Mouse (Mus musculus) hindbrain, embryonic 12.5 days (tissue): ENCODE data around the gene Gm38394. TPM values are rescaled to one million over a fixed set of nuclear protein-coding genes. Genes with fewer than 3 reads are reported as not detected.
"Not testable (repeated sequence)": the region's sequence is repeated elsewhere in the genome, so short reads cannot be mapped to it uniquely, and the experiment has no call there.

Experiments
- ATAC-seq: fragments of 200-750 bp; cut with Nextera tagmentation; 2 replicates; pipeline ENCODE4 v1.8.0; 2017; ENCODE audit warnings: moderate TSS enrichment; ENCODE audit not compliant: low FRiP score
- H3K27ac ChIP-seq: fragments of 300-500 bp; sonication (generic); 2 replicates; pipeline ENCODE4 v1.5.1; 2016; ENCODE audit warnings: mild to moderate bottlenecking
- H3K27me3 ChIP-seq: fragments of 300-500 bp; sonication (generic); 2 replicates; pipeline ENCODE4 v1.6.1; 2016; ENCODE audit warnings: mild to moderate bottlenecking
- H3K36me3 ChIP-seq: fragments of 300-500 bp; sonication (generic); 2 replicates; pipeline ENCODE4 v1.6.1; 2016; ENCODE audit warnings: mild to moderate bottlenecking
- H3K4me1 ChIP-seq: fragments of 300-500 bp; sonication (generic); 2 replicates; pipeline ENCODE4 v1.6.1; 2016
- H3K4me2 ChIP-seq: fragments of 300-500 bp; sonication (generic); replicated peaks from 2 replicates; pipeline ENCODE4 v1.6.1; 2016; ENCODE audit warnings: mild to moderate bottlenecking
- H3K4me3 ChIP-seq: fragments of 300-500 bp; sonication (generic); 2 replicates; pipeline ENCODE4 v1.5.1; 2016; ENCODE audit warnings: mild to moderate bottlenecking
- H3K9ac ChIP-seq: fragments of 300-500 bp; sonication (generic); 2 replicates; pipeline ENCODE4 v1.6.1; 2016; ENCODE audit warnings: mild to moderate bottlenecking, moderate library complexity
- H3K9me3 ChIP-seq: fragments of 300-500 bp; sonication (generic); replicated peaks from 2 replicates; pipeline ENCODE4 v1.6.1; 2016; ENCODE audit warnings: mild to moderate bottlenecking
- WGBS: fragments of 180-500 bp; shearing (Covaris S2); methylation state at CpG from one replicate; pipeline ENCODE4 v1.1.7; 2016; 5-methylcytosine and 5-hydroxymethylcytosine counted together
- polyA plus RNA-seq: library from polyadenylated mRNA; unstranded; fragments of >200 nt; fragmentation: Nextera tagmentation; extraction: Ambion mirVana; gene quantifications from 2 replicates; pipeline ENCODE4 v1.2.1, GENCODE M21; 2016

Gene Gm38394
- 6.9 and 7.2 TPM in 2 replicates for polyA plus RNA-seq

DNA sequence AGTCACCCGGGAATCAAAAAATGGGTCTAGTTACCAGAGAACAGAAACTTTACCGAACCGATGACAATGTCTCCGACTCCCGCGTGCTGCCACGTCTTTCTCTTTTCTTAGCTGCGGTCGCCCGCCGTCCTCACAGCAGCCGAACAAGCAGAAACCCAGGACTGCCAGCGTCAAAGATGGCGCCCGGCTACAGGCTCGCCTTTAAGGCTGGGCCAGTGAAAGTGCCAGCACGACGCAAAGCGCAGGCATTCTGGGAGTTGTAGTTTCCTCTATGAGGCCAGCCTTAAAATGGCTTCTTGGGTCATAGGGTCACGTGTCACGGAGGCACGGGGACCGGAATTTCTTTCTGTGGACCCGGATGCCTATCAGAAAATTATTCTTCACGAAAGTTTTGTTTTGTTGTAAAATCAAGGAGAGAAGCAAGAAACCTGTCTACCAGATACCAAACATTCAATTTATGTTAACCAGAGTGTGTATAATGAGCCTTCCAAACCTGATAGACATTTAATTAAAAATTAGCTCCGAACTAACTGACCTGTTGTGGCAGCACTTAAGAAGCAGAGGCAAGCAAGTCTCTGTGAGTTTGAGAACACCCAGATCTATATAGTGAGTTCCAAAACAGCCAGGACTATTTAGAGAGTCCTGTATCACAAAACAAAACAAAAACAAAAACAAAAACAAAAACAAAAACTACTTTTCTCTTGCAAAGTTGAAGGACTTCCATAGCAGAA lies at the start of gene Gm38394:
Gene Gm38394, minus strand, starts transcription at position 116 of the 731 bp plus-strand sequence.
- peak; percentile 99 for ATAC-seq
- H3K4me2 ChIP-seq, result peak within 1 kb of the TSS; percentile 92
- H3K27ac ChIP-seq, result peak within 1 kb of the TSS; percentile 93
- H3K4me3 ChIP-seq, result peak within 1 kb of the TSS; percentile 87
- WGBS, result 3% methylated on average over 26 of the region's 26 CpGs
- H3K4me1 ChIP-seq, result peaks cover 28% of the 10 kb centered on the region
- H3K9ac ChIP-seq, result peak within 1 kb of the TSS; percentile 87
- H3K36me3 ChIP-seq, result peaks cover 15% of the 10 kb centered on the region
- no peaks in the 10 kb centered on the region for H3K27me3 ChIP-seq
- H3K9me3 ChIP-seq, result no peaks in the 10 kb centered on the region

GRCm38 (mm10) chr1:133710895-133711294 lies 49.8 kb upstream of the Gm38394 start:
- WGBS, result 51% methylated on average over 6 of the region's 6 CpGs
- H3K27ac ChIP-seq, result no peak overlapping the region
- H3K36me3 ChIP-seq, result peaks cover 18% of the 10 kb centered on the region; the same call in 1 of the 2 replicates

GRCm38 (mm10) chr1:133709292-133709691 lies 48.2 kb upstream of the Gm38394 start:
- Histone ChIP-seq H3K4me2 (no peak overlapping the region), H3K9me3 (no peaks in the 10 kb centered on the region), H3K27ac (no peak overlapping the region), H3K9ac (no peak overlapping the region; the same call in 1 of the 2 replicates), H3K27me3 (no peaks in the 10 kb centered on the region), H3K4me1 (peaks cover 21% of the 10 kb centered on the region), H3K36me3 (peaks cover 13% of the 10 kb centered on the region; the same call in 1 of the 2 replicates), H3K4me3 (no peak overlapping the region)
- WGBS, result 80% methylated on average over 3 of the region's 3 CpGs
- no peak for ATAC-seq

More at GRCm38 (mm10) chr1:133710895-133711294, 49.8 kb upstream of the Gm38394 start:
- no peak overlapping the region for H3K4me2 ChIP-seq
- H3K27me3 ChIP-seq, result no peaks in the 10 kb centered on the region
- no peaks in the 10 kb centered on the region for H3K9me3 ChIP-seq
- no peak overlapping the region for H3K4me3 ChIP-seq
- no peak for ATAC-seq
- peaks cover 21% of the 10 kb centered on the region for H3K4me1 ChIP-seq
- H3K9ac ChIP-seq, result no peak overlapping the region

DNA sequence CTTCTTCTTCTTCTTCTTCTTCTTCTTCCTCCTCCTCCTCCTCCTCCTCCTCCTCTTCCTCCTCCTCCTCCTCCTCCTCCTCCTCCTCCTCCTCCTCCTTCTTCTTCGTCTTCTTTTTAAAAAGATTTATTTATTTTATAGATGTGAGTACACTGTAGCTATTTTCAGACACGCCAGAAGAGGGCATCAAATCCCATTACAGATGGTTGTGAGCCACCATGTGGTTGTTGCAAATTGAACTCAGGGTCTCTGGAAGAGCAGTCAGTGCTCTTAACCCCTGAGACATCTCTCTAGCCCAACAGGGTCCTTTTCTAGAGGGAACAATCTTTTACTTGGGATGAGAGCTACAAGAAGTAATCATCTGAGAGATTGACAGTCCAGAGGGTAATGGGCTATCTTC lies 40.7 kb upstream of the Gm38394 start:
- H3K36me3 ChIP-seq, H3K27ac ChIP-seq, H3K27me3 ChIP-seq, H3K9ac ChIP-seq, H3K4me2 ChIP-seq, H3K4me3 ChIP-seq, ATAC-seq, H3K4me1 ChIP-seq, H3K9me3 ChIP-seq: not testable (repeated sequence)
- WGBS, result 31% methylated on average over 1 of the region's 2 CpGs

GRCm38 (mm10) chr1:133697935-133698620 lies 37.0 kb upstream of the Gm38394 start:
- Histone ChIP-seq H3K27ac (no peak overlapping the region), H3K27me3 (no peaks in the 10 kb centered on the region), H3K4me3 (no peak overlapping the region), H3K4me1 (peaks cover 18% of the 10 kb centered on the region), H3K4me2 (no peak overlapping the region), H3K9me3 (no peaks in the 10 kb centered on the region), H3K9ac (no peak overlapping the region), H3K36me3 (no peaks in the 10 kb centered on the region)
- no peak for ATAC-seq
- WGBS, result 94% methylated on average over 12 of the region's 12 CpGs

GRCm38 (mm10) chr1:133695901-133696300 lies 34.8 kb upstream of the Gm38394 start:
- H3K4me3 ChIP-seq, result no peak overlapping the region
- no peak overlapping the region for H3K4me2 ChIP-seq
- no peak overlapping the region for H3K9ac ChIP-seq
- H3K36me3 ChIP-seq, result no peaks in the 10 kb centered on the region
- peaks cover 18% of the 10 kb centered on the region for H3K4me1 ChIP-seq
- ATAC-seq, result no peak
- no peaks in the 10 kb centered on the region for H3K9me3 ChIP-seq
- 28% methylated on average over 7 of the region's 7 CpGs for WGBS
- H3K27me3 ChIP-seq, result no peaks in the 10 kb centered on the region
- peak overlapping the region; percentile 44; the same call in 1 of the 2 replicates for H3K27ac ChIP-seq

- H3K4me3 ChIP-seq, result no peak overlapping the region
- H3K9ac ChIP-seq, result no peak overlapping the region
Observed at GRCm38 (mm10) chr1:133694876-133695275, 33.8 kb upstream of the Gm38394 start.

GRCm38 (mm10) chr1:133694301-133694700 lies 33.2 kb upstream of the Gm38394 start:
- Histone ChIP-seq H3K27me3 (no peaks in the 10 kb centered on the region), H3K9ac (no peak overlapping the region), H3K9me3 (no peaks in the 10 kb centered on the region), H3K27ac (no peak overlapping the region), H3K4me2 (no peak overlapping the region), H3K4me1 (peaks cover 18% of the 10 kb centered on the region), H3K36me3 (no peaks in the 10 kb centered on the region), H3K4me3 (no peak overlapping the region)
- no peak for ATAC-seq
- 0% methylated on average over 1 of the region's 1 CpGs for WGBS

More at GRCm38 (mm10) chr1:133694876-133695275, 33.8 kb upstream of the Gm38394 start:
- peaks cover 18% of the 10 kb centered on the region for H3K4me1 ChIP-seq
- 86% methylated on average over 1 of the region's 1 CpGs for WGBS
- H3K36me3 ChIP-seq, result no peaks in the 10 kb centered on the region
- no peak for ATAC-seq
- H3K4me2 ChIP-seq, result no peak overlapping the region
- no peaks in the 10 kb centered on the region for H3K9me3 ChIP-seq
- H3K27me3 ChIP-seq, result no peaks in the 10 kb centered on the region
- no peak overlapping the region for H3K27ac ChIP-seq

DNA sequence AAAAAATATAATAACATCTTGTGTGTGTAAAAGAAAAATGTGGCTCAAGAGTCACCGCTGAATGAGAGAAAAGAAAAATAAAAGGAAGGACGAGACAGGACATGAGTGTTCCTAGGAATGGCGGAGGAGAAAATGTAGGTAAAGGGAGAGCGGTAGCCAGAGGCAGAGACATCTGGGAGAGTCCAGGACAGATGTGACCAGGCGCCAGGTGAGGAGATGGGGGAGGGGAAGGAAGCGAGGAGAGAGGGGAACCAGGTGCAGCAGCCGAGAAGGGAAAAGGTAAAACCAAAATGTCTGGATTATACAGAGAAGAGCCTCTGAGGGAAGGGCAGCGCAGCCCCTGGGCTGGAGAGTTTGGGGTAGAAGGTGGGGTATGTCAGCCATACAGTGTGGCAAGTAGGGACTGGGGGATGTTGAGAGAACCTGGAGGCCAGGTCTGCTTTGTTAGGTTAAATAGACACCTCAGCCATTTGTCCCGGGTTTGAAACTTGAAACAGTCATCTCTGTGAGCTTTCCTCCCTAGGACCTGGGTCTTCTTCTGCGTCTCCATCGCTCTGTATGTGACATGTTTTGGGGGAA lies 32.5 kb upstream of the Gm38394 start:
- no peaks in the 10 kb centered on the region for H3K27me3 ChIP-seq
- no peak overlapping the region for H3K27ac ChIP-seq
- H3K9me3 ChIP-seq, result no peaks in the 10 kb centered on the region
- 59% methylated on average over 11 of the region's 11 CpGs for WGBS
- no peak for ATAC-seq
- H3K4me3 ChIP-seq, result no peak overlapping the region
- no peak overlapping the region for H3K9ac ChIP-seq
- no peaks in the 10 kb centered on the region for H3K36me3 ChIP-seq
- H3K4me1 ChIP-seq, result peaks cover 18% of the 10 kb centered on the region
- H3K4me2 ChIP-seq, result no peak overlapping the region

DNA sequence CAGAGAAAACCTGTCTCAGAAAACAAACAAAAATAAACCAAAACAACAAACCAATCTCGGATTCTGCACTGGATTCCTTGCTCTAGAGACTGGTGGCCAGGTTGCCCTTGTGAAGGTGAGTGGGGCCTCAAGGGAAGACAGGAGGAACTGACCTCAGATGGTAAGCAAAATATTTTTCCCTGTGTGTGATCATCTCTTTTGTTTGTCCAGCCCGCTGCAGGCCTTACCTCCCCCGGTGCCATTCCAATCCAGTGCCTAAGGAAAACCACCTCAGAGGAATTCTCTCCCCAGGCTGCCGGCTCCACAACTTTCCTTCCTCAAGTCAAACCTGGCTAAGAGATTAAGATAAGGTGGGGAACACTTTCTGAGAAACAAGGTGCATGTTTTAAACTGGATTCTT lies 31.1 kb upstream of the Gm38394 start:
- peaks cover 18% of the 10 kb centered on the region for H3K4me1 ChIP-seq
- no peak overlapping the region for H3K4me3 ChIP-seq
- no peak overlapping the region for H3K9ac ChIP-seq
- WGBS, result 35% methylated on average over 4 of the region's 4 CpGs
- no peak overlapping the region for H3K4me2 ChIP-seq
- H3K9me3 ChIP-seq, result no peaks in the 10 kb centered on the region
- H3K36me3 ChIP-seq, result no peaks in the 10 kb centered on the region
- H3K27me3 ChIP-seq, result no peaks in the 10 kb centered on the region
- ATAC-seq, result no peak
- no peak overlapping the region for H3K27ac ChIP-seq

- H3K4me2 ChIP-seq, result no peak overlapping the region
- no peaks in the 10 kb centered on the region for H3K27me3 ChIP-seq
- WGBS, result 93% methylated on average over 6 of the region's 6 CpGs
- no peaks in the 10 kb centered on the region for H3K36me3 ChIP-seq
- no peak for ATAC-seq
- H3K4me1 ChIP-seq, result peaks cover 16% of the 10 kb centered on the region
- no peak overlapping the region for H3K27ac ChIP-seq
- no peaks in the 10 kb centered on the region for H3K9me3 ChIP-seq
- no peak overlapping the region for H3K9ac ChIP-seq
- H3K4me3 ChIP-seq, result no peak overlapping the region
Observed at GRCm38 (mm10) chr1:133691046-133691445, 29.9 kb upstream of the Gm38394 start.

GRCm38 (mm10) chr1:133689897-133690296 lies 28.8 kb upstream of the Gm38394 start, which contains the start of gene Lax1:
TSS of gene Lax1 (minus strand) at chr1:133690108.
- peaks cover 6% of the 10 kb centered on the region; the same call in 1 of the 2 replicates for H3K4me1 ChIP-seq

More at GRCm38 (mm10) chr1:133689897-133690296, 28.8 kb upstream of the Gm38394 start, which contains the start of gene Lax1:
- H3K9ac ChIP-seq, result no peak within 1 kb of the TSS
- H3K4me2 ChIP-seq, result no peak within 1 kb of the TSS
- no peaks in the 10 kb centered on the region for H3K9me3 ChIP-seq
- no peak for ATAC-seq
- WGBS, result 46% methylated on average over 6 of the region's 6 CpGs
- H3K4me3 ChIP-seq, result no peak within 1 kb of the TSS
- no peak within 1 kb of the TSS for H3K27ac ChIP-seq
- H3K27me3 ChIP-seq, result no peaks in the 10 kb centered on the region
- H3K36me3 ChIP-seq, result no peaks in the 10 kb centered on the region
